Mouse (Mus musculus) liver, embryonic 11.5 days (tissue): ENCODE measurements at regions not wholly inside any gene's neighbourhood (a gene's known extent, or its start where the extent isn't known, plus 50 kb on each side); places are given as distances from the start of the nearest gene placed in this dataset.

ENCODE experiments used
- ATAC-seq: fragments of 200-750 bp; cut with Nextera tagmentation; replicated peaks from 2 replicates; pipeline ENCODE4 v1.8.0; 2017; ENCODE audit warnings: moderate number of reproducible peaks, mild to moderate bottlenecking, moderate TSS enrichment, moderate library complexity; ENCODE audit not compliant: low FRiP score
- DNase-seq: peaks from one replicate; pipeline ENCODE4 v3.0.0-alpha.2; 2017; ENCODE audit warnings: low spot score
- H3K27ac ChIP-seq: fragments of 300-500 bp; sonication (generic); 2 replicates; pipeline ENCODE4 v1.5.1; 2014; ENCODE audit warnings: mild to moderate bottlenecking, low read depth, low read length, control low read depth
- H3K27me3 ChIP-seq: fragments of 300-500 bp; sonication (generic); replicated peaks from 2 replicates; pipeline ENCODE4 v1.6.1; 2014; ENCODE audit warnings: low read length, mixed read lengths; ENCODE audit not compliant: control insufficient read depth, insufficient read depth
- H3K36me3 ChIP-seq: fragments of 300-500 bp; sonication (generic); 2 replicates; pipeline ENCODE4 v1.6.1; 2014; ENCODE audit warnings: mild to moderate bottlenecking, low read length, moderate library complexity, mixed read lengths; ENCODE audit not compliant: control insufficient read depth, insufficient read depth
- H3K4me1 ChIP-seq: fragments of 300-500 bp; sonication (generic); replicated peaks from 2 replicates; pipeline ENCODE4 v1.6.1; 2014; ENCODE audit warnings: low read length, mixed read lengths; ENCODE audit not compliant: control insufficient read depth, insufficient read depth
- H3K4me2 ChIP-seq: fragments of 300-500 bp; sonication (generic); 2 replicates; pipeline ENCODE4 v1.6.1; 2014; ENCODE audit warnings: mild to moderate bottlenecking, control low read depth, moderate library complexity
- H3K4me3 ChIP-seq: fragments of 300-500 bp; sonication (generic); 2 replicates; pipeline ENCODE4 v1.5.1; 2014; ENCODE audit warnings: low read depth, low read length, control low read depth
- H3K9ac ChIP-seq: fragments of 300-500 bp; sonication (generic); 2 replicates; pipeline ENCODE4 v1.6.1; 2014; ENCODE audit warnings: low read depth, low read length, control low read depth
- H3K9me3 ChIP-seq: fragments of 300-500 bp; sonication (generic); 2 replicates; pipeline ENCODE4 v1.6.1; 2016; ENCODE audit warnings: low read length, inconsistent platforms, mixed read lengths; ENCODE audit not compliant: control insufficient read depth
- WGBS: fragments of 180-500 bp; shearing (Covaris S2); extraction: QIAGEN DNeasy Blood & Tissue Kit; methylation state at CpG from one replicate; pipeline ENCODE4 v1.1.7; 2014; 5-methylcytosine and 5-hydroxymethylcytosine counted together

GRCm38 (mm10) chr11:114446617-114447460 lies 221.5 kb upstream of the Rpl38 start:
- peaks cover 19% of the 10 kb centered on the region for H3K4me1 ChIP-seq
- peak overlapping the region; percentile 70 for H3K4me2 ChIP-seq
- peak; percentile 74 for DNase-seq
- no peaks in the 10 kb centered on the region for H3K9me3 ChIP-seq
- H3K36me3 ChIP-seq: no peaks in the 10 kb centered on the region
- H3K27ac ChIP-seq: peak overlapping the region; percentile 71
- peak overlapping the region; percentile 41 for H3K4me3 ChIP-seq
- WGBS: 5% methylated on average over 22 of the region's 23 CpGs
- peak; percentile 91 for ATAC-seq
- H3K27me3 ChIP-seq: no peaks in the 10 kb centered on the region
- peak overlapping the region; percentile 47 for H3K9ac ChIP-seq

- DNase-seq (peak; percentile 33), ATAC-seq (peak; percentile 48; the same call in 1 of the 2 replicates)
- Histone ChIP-seq H3K9me3 (no peaks in the 10 kb centered on the region), H3K36me3 (no peaks in the 10 kb centered on the region), H3K4me2 (peak overlapping the region; percentile 70), H3K4me1 (peaks cover 19% of the 10 kb centered on the region), H3K27me3 (no peaks in the 10 kb centered on the region), H3K27ac (peak overlapping the region; percentile 28; the same call in 1 of the 2 replicates), H3K4me3 (peak overlapping the region; percentile 41), H3K9ac (no peak overlapping the region)
- 10% methylated on average over 8 of the region's 8 CpGs for WGBS
These were observed 222.2 kb upstream of the Rpl38 start for GRCm38 (mm10) chr11:114446075-114446616.

- Histone ChIP-seq H3K27me3 (no peaks in the 10 kb centered on the region), H3K9ac (no peak overlapping the region), H3K4me2 (no peak overlapping the region), H3K27ac (no peak overlapping the region), H3K9me3 (no peaks in the 10 kb centered on the region), H3K36me3 (no peaks in the 10 kb centered on the region), H3K4me1 (peaks cover 19% of the 10 kb centered on the region), H3K4me3 (no peak overlapping the region)
- DNase-seq: no peak
- no peak for ATAC-seq
- WGBS: 47% methylated on average over 8 of the region's 8 CpGs
These were observed 224.1 kb upstream of the Rpl38 start for GRCm38 (mm10) chr11:114444211-114444610.

GRCm38 (mm10) chr11:114443444-114443843 lies 224.9 kb upstream of the Rpl38 start:
- Histone ChIP-seq H3K4me2 (no peak overlapping the region), H3K9ac (no peak overlapping the region), H3K4me1 (peaks cover 17% of the 10 kb centered on the region), H3K27me3 (no peaks in the 10 kb centered on the region), H3K36me3 (no peaks in the 10 kb centered on the region), H3K9me3 (no peaks in the 10 kb centered on the region), H3K4me3 (no peak overlapping the region), H3K27ac (no peak overlapping the region)
- 59% methylated on average over 5 of the region's 5 CpGs for WGBS
- DNase-seq: no peak
- no peak for ATAC-seq

GRCm38 (mm10) chr11:114439314-114439713 lies 229.0 kb upstream of the Rpl38 start:
- Histone ChIP-seq H3K36me3 (no peaks in the 10 kb centered on the region), H3K9ac (no peak overlapping the region), H3K4me2 (no peak overlapping the region), H3K27me3 (no peaks in the 10 kb centered on the region), H3K9me3 (no peaks in the 10 kb centered on the region), H3K4me1 (no peaks in the 10 kb centered on the region), H3K27ac (no peak overlapping the region), H3K4me3 (no peak overlapping the region)
- ATAC-seq (no peak), DNase-seq (no peak)
- WGBS: 89% methylated on average over 4 of the region's 4 CpGs

GRCm38 (mm10) chr11:114435788-114436187 lies 232.5 kb upstream of the Rpl38 start:
- no peaks in the 10 kb centered on the region for H3K9me3 ChIP-seq
- H3K4me2 ChIP-seq: no peak overlapping the region

GRCm38 (mm10) chr11:114433561-114433960 lies 234.8 kb upstream of the Rpl38 start:
- H3K27ac ChIP-seq: no peak overlapping the region
- 36% methylated on average over 5 of the region's 5 CpGs for WGBS
- no peaks in the 10 kb centered on the region for H3K36me3 ChIP-seq
- H3K4me1 ChIP-seq: no peaks in the 10 kb centered on the region
- DNase-seq (no peak), ATAC-seq (no peak)
- H3K27me3 ChIP-seq: no peaks in the 10 kb centered on the region
- H3K9me3 ChIP-seq: no peaks in the 10 kb centered on the region
- H3K4me3 ChIP-seq: no peak overlapping the region
- no peak overlapping the region for H3K9ac ChIP-seq
- no peak overlapping the region for H3K4me2 ChIP-seq

More at GRCm38 (mm10) chr11:114435788-114436187, 232.5 kb upstream of the Rpl38 start:
- WGBS: 28% methylated on average over 1 of the region's 1 CpGs
- ATAC-seq: no peak
- H3K4me1 ChIP-seq: no peaks in the 10 kb centered on the region
- no peak for DNase-seq
- no peak overlapping the region for H3K27ac ChIP-seq
- no peak overlapping the region for H3K4me3 ChIP-seq
- no peaks in the 10 kb centered on the region for H3K27me3 ChIP-seq
- H3K36me3 ChIP-seq: no peaks in the 10 kb centered on the region
- H3K9ac ChIP-seq: no peak overlapping the region

- ATAC-seq: no peak
- WGBS: 92% methylated on average over 14 of the region's 14 CpGs
These were observed 242.9 kb upstream of the Rpl38 start for GRCm38 (mm10) chr11:114425447-114425846.

GRCm38 (mm10) chr11:114423322-114423721 lies 245.0 kb upstream of the Rpl38 start:
- Histone ChIP-seq H3K9ac (no peak overlapping the region), H3K27ac (no peak overlapping the region), H3K9me3 (no peaks in the 10 kb centered on the region), H3K27me3 (no peaks in the 10 kb centered on the region), H3K4me3 (no peak overlapping the region), H3K4me2 (no peak overlapping the region), H3K4me1 (no peaks in the 10 kb centered on the region), H3K36me3 (no peaks in the 10 kb centered on the region)
- WGBS: 78% methylated on average over 19 of the region's 19 CpGs
- ATAC-seq (no peak), DNase-seq (no peak)

More at GRCm38 (mm10) chr11:114425447-114425846, 242.9 kb upstream of the Rpl38 start:
- H3K36me3 ChIP-seq: no peaks in the 10 kb centered on the region
- no peaks in the 10 kb centered on the region for H3K9me3 ChIP-seq
- H3K9ac ChIP-seq: no peak overlapping the region
- no peak overlapping the region for H3K27ac ChIP-seq
- no peak for DNase-seq
- no peak overlapping the region for H3K4me2 ChIP-seq
- H3K4me3 ChIP-seq: no peak overlapping the region
- H3K27me3 ChIP-seq: no peaks in the 10 kb centered on the region
- no peaks in the 10 kb centered on the region for H3K4me1 ChIP-seq
